Comparison of ENCODE assay signal across 15 mouse cellular contexts in the genomic region with DNA sequence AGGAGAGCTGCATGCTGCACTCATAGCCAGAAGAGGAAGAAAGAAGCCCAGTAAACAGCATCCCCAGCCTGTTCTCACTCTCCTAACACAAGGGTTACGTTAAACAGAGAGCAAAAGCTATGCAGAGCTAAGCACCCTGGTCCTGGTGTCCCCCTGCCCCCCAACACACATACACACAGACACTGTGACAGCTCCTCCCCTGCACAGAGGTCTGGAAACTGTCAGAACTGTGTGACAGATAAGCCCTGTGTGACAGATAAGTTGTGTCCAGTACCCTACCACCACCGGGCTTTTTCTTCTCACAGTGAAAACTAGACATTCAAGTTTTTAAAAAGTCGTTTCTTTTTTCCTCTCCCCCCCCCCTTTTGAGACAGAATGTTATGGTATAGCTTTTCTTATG. TPM values are rescaled to one million over a fixed set of nuclear protein-coding genes. Genes with fewer than 3 reads are reported as not detected.
DNase-seq lines count a peak whose midpoint lies in the region; ATAC-seq and TF ChIP-seq lines count a peak whose summit lies in the region.
"Had no signal": no experiment of that assay in that cellular context is flagged by ENCODE, and none has a peak within 500 bp of the region (broad histone marks: within the 10 kb centered on the region; RNA-seq: fewer than 3 reads in every experiment).

No protein-coding gene starts in this region.

- no peaks in the 10 kb centered on the region for H3K27me3 ChIP-seq in kidney, embryonic 16.5 days (ENCODE audit: insufficient read depth, low read length)
- no peaks in the 10 kb centered on the region for H3K27me3 ChIP-seq in liver, adult 2 months (ENCODE audit: control insufficient read depth, insufficient read depth, low read length)
- H3K27me3 ChIP-seq: hindbrain, embryonic 15.5 days had no signal

- no peak overlapping the region for H3K4me3 ChIP-seq in kidney, embryonic 16.5 days (ENCODE audit: low read length)
- H3K4me3 ChIP-seq in liver, adult 2 months (ENCODE audit: insufficient read depth, low read depth, low read length), result no peak overlapping the region
- H3K4me3 ChIP-seq: hindbrain, embryonic 15.5 days; myocyte had no signal

- 0 out of 2 replicates have a peak overlapping the region, but pooled peaks have one; percentile 12 for H3K9ac ChIP-seq in kidney, embryonic 16.5 days (replicated peaks; ENCODE audit: low read length)
- H3K9ac ChIP-seq in liver, adult 2 months (ENCODE audit: low read depth, low read length), result no peak overlapping the region
- H3K9ac ChIP-seq: hindbrain, embryonic 15.5 days had no signal

- H3K4me2 ChIP-seq in kidney, embryonic 16.5 days (replicated peaks; ENCODE audit: low read depth, low read length), result no peak overlapping the region
- H3K4me2 ChIP-seq: hindbrain, embryonic 15.5 days had no signal

- DNase-seq in kidney, adult 18-20 months, result no peak
- DNase-seq in liver, adult 2 months (ENCODE audit: extremely low read depth, low read depth, low spot score), result peak; percentile 11
- DNase-seq in adrenal gland, postnatal 25 days, result no peak
- no peak for DNase-seq in natural killer cell, adult 2 months (ENCODE audit: low spot score in 2 of 2)
- DNase-seq: layer of hippocampus, adult 9-11 months; lung, adult 2 months; right cerebral cortex, postnatal 4 days; thymus, postnatal 14 days had no signal

- no peaks in the 10 kb centered on the region for H3K79me2 ChIP-seq in liver, adult 2 months (ENCODE audit: control insufficient read depth, insufficient read depth, low read length)

- ATAC-seq in kidney, embryonic 16.5 days (ENCODE audit: low FRiP score, low TSS enrichment), result no peak
- peak; percentile 64; the same call in 1 of the 2 replicates for ATAC-seq in common myeloid progenitor, adult 5-6 weeks (replicated peaks; ENCODE audit: low read depth, poor library complexity, severe bottlenecking)
- ATAC-seq in erythroblast, adult 5-6 weeks (replicated peaks; ENCODE audit: low FRiP score, poor library complexity, severe bottlenecking), result 0 out of 2 replicates have a peak, but pooled peaks have one; percentile 48
- ATAC-seq in cerebellum, adult (ENCODE audit: insufficient number of reproducible peaks, low FRiP score, low TSS enrichment), result no peak
- ATAC-seq: forebrain, embryonic 16.5 days had no signal

- TF ChIP-seq CTCF in liver, adult 2 months (IDR thresholded peaks at IDR 0.05; ENCODE audit: low read depth, low read length), result no peak

- no peaks in the 10 kb centered on the region for H3K36me3 ChIP-seq in kidney, embryonic 16.5 days (ENCODE audit: insufficient read depth, low read length)
- no peaks in the 10 kb centered on the region for H3K36me3 ChIP-seq in liver, adult 2 months (ENCODE audit: control insufficient read depth, insufficient read depth, low read length)
- H3K36me3 ChIP-seq: hindbrain, embryonic 15.5 days had no signal

- H3K27ac ChIP-seq in kidney, embryonic 16.5 days (ENCODE audit: low read length), result peak overlapping the region; percentile 72
- H3K27ac ChIP-seq in liver, adult 2 months (replicated peaks; ENCODE audit: insufficient read depth, low read depth, low read length), result no peak overlapping the region
- H3K27ac ChIP-seq: hindbrain, embryonic 15.5 days had no signal

- 32% methylated on average over 3 of the region's 3 CpGs for WGBS in kidney, embryonic 16.5 days
- WGBS in liver, adult 2 months, result 42% methylated on average over 3 of the region's 3 CpGs

- peaks cover 9% of the 10 kb centered on the region; the same call in 1 of the 2 replicates for H3K4me1 ChIP-seq in kidney, embryonic 16.5 days (ENCODE audit: insufficient read depth, low read length)
- H3K4me1 ChIP-seq in liver, adult 2 months (ENCODE audit: control insufficient read depth, insufficient read depth, low read length), result peaks cover 4% of the 10 kb centered on the region

- H3K9me3 ChIP-seq in kidney, embryonic 16.5 days (ENCODE audit: low read length), result no peaks in the 10 kb centered on the region
- H3K9me3 ChIP-seq: hindbrain, embryonic 15.5 days had no signal

- TF ChIP-seq POLR2A in liver, adult 2 months (IDR thresholded peaks at IDR 0.05; ENCODE audit: extremely low read depth, insufficient read depth, low read length), result no peak

RNA-seq across cellular contexts. Expression of a gene that starts 19.4 kb away (rescaled TPM):
- 14.1 and 15.7 TPM in 2 replicates for polyA plus RNA-seq in kidney, embryonic 16.5 days (2015; fragmentation: Nextera tagmentation; extraction: Ambion mirVana)
- 77.6 and 81.6 TPM in 2 replicates for total RNA-seq in common myeloid progenitor, adult 5-6 weeks (2017)
- 14.8 and 15.6 TPM in 2 replicates for total RNA-seq in erythroblast, adult 5-6 weeks (2015; ENCODE audit: low replicate concordance)
- total RNA-seq in erythroblast, adult 5-6 weeks (2017; ENCODE audit: low replicate concordance), result 21.6 and 23.8 TPM in 2 replicates
- 19.2 and 20.2 TPM in 2 replicates for total RNA-seq in liver, adult 2 months (2014; rRNA removed)
- 8.6 and 9.4 TPM in 2 replicates for polyA plus RNA-seq in liver, adult 2 months (2012; rRNA removed)
- total RNA-seq in adrenal gland, postnatal 25 days (2021), result 51.5 and 60.6 TPM in 2 replicates

Comparison
In these comparisons a context has a peak if more than half of its experiments do, and no peak if none do; other contexts are left out.
1. ATAC-seq: peak in common myeloid progenitor, adult 5-6 weeks (single experiment) and erythroblast, adult 5-6 weeks (single experiment); none in kidney, embryonic 16.5 days (single experiment) and cerebellum, adult (single experiment).